Mouse (Mus musculus) gastrocnemius, adult 8-10 months (tissue): ENCODE data around the gene Bicral. TPM values are rescaled to one million over a fixed set of nuclear protein-coding genes. Genes with fewer than 3 reads are reported as not detected.
"Not testable (repeated sequence)": the region's sequence is repeated elsewhere in the genome, so short reads cannot be mapped to it uniquely, and the experiment has no call there.

ENCODE experiments used
- DNase-seq, 2 experiments: peaks; one replicate each; pipeline ENCODE4 v3.0.0; 2022; ENCODE audit warnings: low spot score in 2 of 2
- total RNA-seq, 4 experiments: library from RNA; stranded (reverse); gene quantifications; 2 replicates each; pipeline ENCODE4 v1.2.4; 2022

Gene Bicral
- total RNA-seq, 4 experiments from 2014 or later, result 11.2 to 15.0 (median 12.5) TPM

- no peak for DNase-seq
Observed at GRCm38 (mm10) chr17:46876371-46876950, 18.2 kb upstream of the Bicral start.

- DNase-seq, result no peak
Observed at GRCm38 (mm10) chr17:46875626-46876025, 17.3 kb upstream of the Bicral start.

GRCm38 (mm10) chr17:46874133-46874532, 15.9 kb upstream of the Bicral start:
- no peak for DNase-seq

GRCm38 (mm10) chr17:46872806-46873205, 14.5 kb upstream of the Bicral start:
- DNase-seq, result no peak

GRCm38 (mm10) chr17:46870913-46871312, 12.6 kb upstream of the Bicral start:
- DNase-seq, result no peak

GRCm38 (mm10) chr17:46870204-46870798, 12.0 kb upstream of the Bicral start:
- DNase-seq, result no peak

- no peak for DNase-seq
Observed at GRCm38 (mm10) chr17:46866836-46867235, 8.6 kb upstream of the Bicral start.

GRCm38 (mm10) chr17:46864566-46865195, 6.4 kb upstream of the Bicral start:
- DNase-seq, result no peak

GRCm38 (mm10) chr17:46860120-46860519, 1.8 kb upstream of the Bicral start:
- no peak for DNase-seq

- DNase-seq, result no peak
Observed at GRCm38 (mm10) chr17:46858749-46859444, 615 bp upstream of the Bicral start.

GRCm38 (mm10) chr17:46857361-46857902, 850 bp downstream of the Bicral start:
- DNase-seq, result peak; percentile 68 to 80

- DNase-seq, result peak; percentile 60 to 77
Observed at GRCm38 (mm10) chr17:46856471-46857360, 1.6 kb downstream of the Bicral start.

GRCm38 (mm10) chr17:46856107-46856388, 2.2 kb downstream of the Bicral start:
- no peak for DNase-seq

GRCm38 (mm10) chr17:46855328-46856106, 2.8 kb downstream of the Bicral start:
- DNase-seq, result no peak

GRCm38 (mm10) chr17:46854640-46855110, 3.6 kb downstream of the Bicral start:
- DNase-seq, result no peak

- DNase-seq, result no peak
Observed at GRCm38 (mm10) chr17:46854096-46854495, 4.2 kb downstream of the Bicral start.

- DNase-seq, result peak; percentile 51 to 70
Observed at GRCm38 (mm10) chr17:46853281-46853680, 5.0 kb downstream of the Bicral start.

- DNase-seq, result no peak
Observed at GRCm38 (mm10) chr17:46852725-46853124, 5.6 kb downstream of the Bicral start.

- no peak for DNase-seq
Observed at GRCm38 (mm10) chr17:46847206-46847605, 11.1 kb downstream of the Bicral start.

GRCm38 (mm10) chr17:46846573-46846972, 11.7 kb downstream of the Bicral start:
- DNase-seq, result not testable (repeated sequence)
